Mouse (Mus musculus) kidney, adult 2 months (tissue): ENCODE data around the gene Ugt2b34.

Experiments
- CTCF ChIP-seq: fragments of 200-500 bp; conservative IDR thresholded peaks from 2 replicates; pipeline ENCODE4 v1.5.1; 2011; ENCODE audit warnings: low read depth, mild to moderate bottlenecking, control low read depth, low read length, moderate library complexity, mixed read lengths; ENCODE audit not compliant: insufficient read depth, insufficient read length
- POLR2A ChIP-seq: fragments of 200-500 bp; IDR thresholded peaks from one replicate; pipeline ENCODE4 v1.6.1; 2011; ENCODE audit warnings: low read depth, low read length, control low read depth

- no peak for TF ChIP-seq POLR2A
- no peak for TF ChIP-seq CTCF
Measured at GRCm38 (mm10) chr5:86857682-86858081, 49.1 kb downstream of the Ugt2b34 start.
